Mouse (Mus musculus) kidney, postnatal 0 days (tissue): ENCODE data around the gene Manba. TPM values are rescaled to one million over a fixed set of nuclear protein-coding genes. Genes with fewer than 3 reads are reported as not detected.

Source experiments
- ATAC-seq: fragments of 200-750 bp; cut with Nextera tagmentation; replicated peaks from 2 replicates; pipeline ENCODE4 v1.8.0; 2017; ENCODE audit warnings: low read depth, moderate number of reproducible peaks, moderate TSS enrichment, moderate library complexity; ENCODE audit not compliant: low FRiP score
- DNase-seq: peaks from one replicate; pipeline ENCODE4 v3.0.0-alpha.2; 2016; ENCODE audit warnings: low spot score
- H3K27ac ChIP-seq: fragments of 300-500 bp; sonication (generic); 2 replicates; pipeline ENCODE4 v1.5.1; 2014; ENCODE audit warnings: mild to moderate bottlenecking
- H3K27me3 ChIP-seq: fragments of 300-500 bp; sonication (generic); 2 replicates; pipeline ENCODE4 v1.6.1; 2014; ENCODE audit warnings: low read length, mixed read lengths; ENCODE audit not compliant: insufficient read depth
- H3K36me3 ChIP-seq: fragments of 300-500 bp; sonication (generic); 2 replicates; pipeline ENCODE4 v1.6.1; 2014; ENCODE audit warnings: low read length, mixed read lengths; ENCODE audit not compliant: insufficient read depth
- H3K4me1 ChIP-seq: fragments of 300-500 bp; sonication (generic); replicated peaks from 2 replicates; pipeline ENCODE4 v1.6.1; 2014; ENCODE audit warnings: antibody characterized with exemption, low read length, mixed read lengths; ENCODE audit not compliant: insufficient read depth
- H3K4me2 ChIP-seq: fragments of 300-500 bp; sonication (generic); 2 replicates; pipeline ENCODE4 v1.6.1; 2014; ENCODE audit warnings: mild to moderate bottlenecking, low read length, moderate library complexity, mixed read lengths
- H3K4me3 ChIP-seq: fragments of 300-500 bp; sonication (generic); replicated peaks from 2 replicates; pipeline ENCODE4 v1.5.1; 2014; ENCODE audit warnings: low read depth, low read length
- H3K9ac ChIP-seq: fragments of 300-500 bp; sonication (generic); 2 replicates; pipeline ENCODE4 v1.6.1; 2014; ENCODE audit warnings: low read depth, low read length
- H3K9me3 ChIP-seq: fragments of 300-500 bp; sonication (generic); replicated peaks from 2 replicates; pipeline ENCODE4 v1.6.1; 2016; ENCODE audit warnings: low read length, inconsistent platforms, mixed read lengths
- CTCF ChIP-seq: IDR thresholded peaks from 2 replicates; pipeline ENCODE4 v1.5.1; 2016; ENCODE audit warnings: antibody characterized with exemption, low read depth, mild to moderate bottlenecking, moderate library complexity
- WGBS: fragments of 180-500 bp; shearing (Covaris S2); extraction: QIAGEN DNeasy Blood & Tissue Kit; methylation state at CpG from one replicate; pipeline ENCODE4 v1.1.7; 2014; 5-methylcytosine and 5-hydroxymethylcytosine counted together
- polyA plus RNA-seq: library from polyadenylated mRNA; unstranded; fragments of >200 nt; fragmentation: Nextera tagmentation; extraction: Ambion mirVana; gene quantifications from 2 replicates; pipeline ENCODE4 v1.2.1, GENCODE M21; 2015

Manba gene
- polyA plus RNA-seq, 1 experiment from 2014 or later = 37.8 TPM

DNA sequence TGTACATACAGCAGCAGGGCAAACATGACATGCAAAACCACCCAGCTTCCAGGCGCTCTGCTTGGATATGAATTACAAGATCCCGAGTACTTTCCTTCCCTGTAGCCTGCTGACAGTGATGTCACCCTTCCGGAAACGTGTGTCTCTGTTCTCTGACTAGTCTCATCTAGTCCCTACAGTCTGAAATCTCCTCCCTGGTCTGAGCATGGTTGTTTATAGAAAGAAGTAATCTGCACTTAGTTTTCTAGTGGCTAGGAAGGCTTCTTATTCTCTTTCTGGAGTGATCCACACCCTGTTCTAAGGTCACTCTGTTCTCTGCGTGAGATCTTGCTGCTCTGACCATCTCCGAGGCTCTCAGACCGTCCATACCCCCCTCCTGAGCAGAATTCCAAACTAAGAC, 76.6 kb downstream of the Manba start:
- no peak for TF ChIP-seq CTCF
- Histone ChIP-seq H3K36me3 (0 out of 2 replicates have a peak, but pooled peaks cover 3% of the 10 kb centered on the region), H3K27ac (no peak overlapping the region), H3K27me3 (no peaks in the 10 kb centered on the region), H3K4me3 (no peak overlapping the region), H3K4me1 (no peaks in the 10 kb centered on the region), H3K4me2 (no peak overlapping the region), H3K9ac (no peak overlapping the region), H3K9me3 (no peaks in the 10 kb centered on the region)
- 75% methylated on average over 7 of the region's 7 CpGs for WGBS
- ATAC-seq = no peak
- no peak for DNase-seq

DNA sequence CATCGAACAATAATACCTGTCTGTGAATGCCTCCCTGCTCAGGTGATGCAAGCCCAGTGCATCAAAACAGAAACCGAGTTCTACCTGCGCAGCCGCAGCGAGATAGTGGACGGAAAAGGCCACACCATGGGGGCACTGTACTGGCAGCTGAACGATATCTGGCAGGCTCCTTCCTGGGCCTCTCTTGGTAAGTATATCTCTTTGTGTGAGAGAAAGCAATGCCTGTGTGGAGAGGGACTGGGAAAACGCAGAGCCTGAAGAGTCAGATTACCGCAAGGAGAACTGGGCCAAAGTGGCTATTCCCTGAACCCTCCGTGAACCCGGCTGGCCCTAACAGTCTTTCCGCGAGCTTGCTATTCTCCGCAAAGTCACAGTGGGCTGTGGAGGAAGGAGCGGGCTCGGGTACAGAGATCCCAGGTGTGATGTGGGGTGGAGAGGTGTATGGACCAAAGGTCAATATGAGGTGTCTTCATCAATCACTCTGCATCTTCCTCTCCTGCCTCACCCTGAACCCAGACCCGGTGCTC, 77.8 kb downstream of the Manba start:
- 0 out of 2 replicates have a peak, but pooled peaks cover 3% of the 10 kb centered on the region for H3K36me3 ChIP-seq
- no peak overlapping the region for H3K9ac ChIP-seq
- no peak overlapping the region for H3K4me3 ChIP-seq
- H3K4me2 ChIP-seq = no peak overlapping the region
- 73% methylated on average over 17 of the region's 17 CpGs for WGBS
- H3K27ac ChIP-seq = no peak overlapping the region
- 0 out of 2 replicates have a peak, but pooled peaks have one; percentile 25 for ATAC-seq
- no peaks in the 10 kb centered on the region for H3K4me1 ChIP-seq
- no peaks in the 10 kb centered on the region for H3K9me3 ChIP-seq
- TF ChIP-seq CTCF = no peak
- no peaks in the 10 kb centered on the region for H3K27me3 ChIP-seq
- no peak for DNase-seq

GRCm38 (mm10) chr3:135564706-135565105, 79.3 kb downstream of the Manba start:
- Histone ChIP-seq H3K4me2 (no peak overlapping the region), H3K4me1 (no peaks in the 10 kb centered on the region), H3K9me3 (no peaks in the 10 kb centered on the region), H3K27ac (no peak overlapping the region), H3K27me3 (no peaks in the 10 kb centered on the region), H3K36me3 (0 out of 2 replicates have a peak, but pooled peaks cover 3% of the 10 kb centered on the region), H3K4me3 (no peak overlapping the region), H3K9ac (no peak overlapping the region)
- ATAC-seq = no peak
- no peak for DNase-seq
- 74% methylated on average over 9 of the region's 9 CpGs for WGBS
- TF ChIP-seq CTCF = no peak

DNA sequence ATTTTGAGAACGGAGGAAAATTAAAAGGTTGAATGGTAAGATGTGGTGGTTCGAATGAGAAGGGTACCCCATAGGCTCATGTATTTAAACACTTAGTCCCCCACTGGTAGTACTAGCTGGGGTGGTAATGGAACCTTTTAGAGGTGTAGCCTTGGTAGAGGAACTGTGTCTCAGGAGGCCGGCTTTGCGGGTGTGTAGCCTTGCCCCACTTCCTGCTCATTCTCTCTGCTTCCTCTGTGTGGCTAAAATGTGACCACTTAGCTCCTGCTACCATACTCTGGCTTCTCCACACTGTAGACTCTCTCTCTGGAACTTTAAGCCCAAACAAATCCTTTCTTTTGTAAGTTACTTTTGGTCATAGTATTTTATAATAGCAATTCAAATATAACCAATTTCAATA, 79.9 kb downstream of the Manba start:
- TF ChIP-seq CTCF = no peak
- H3K4me1 ChIP-seq = no peaks in the 10 kb centered on the region
- H3K36me3 ChIP-seq = 0 out of 2 replicates have a peak, but pooled peaks cover 3% of the 10 kb centered on the region
- H3K4me3 ChIP-seq = no peak overlapping the region
- WGBS = 92% methylated on average over 4 of the region's 4 CpGs
- no peaks in the 10 kb centered on the region for H3K9me3 ChIP-seq
- no peak overlapping the region for H3K9ac ChIP-seq
- H3K27ac ChIP-seq = no peak overlapping the region
- ATAC-seq = no peak
- DNase-seq = no peak
- H3K27me3 ChIP-seq = no peaks in the 10 kb centered on the region
- H3K4me2 ChIP-seq = no peak overlapping the region

- 64% methylated on average over 6 of the region's 6 CpGs for WGBS
- Histone ChIP-seq H3K27ac (no peak overlapping the region), H3K9me3 (no peaks in the 10 kb centered on the region), H3K27me3 (no peaks in the 10 kb centered on the region), H3K4me1 (no peaks in the 10 kb centered on the region), H3K4me2 (no peak overlapping the region), H3K36me3 (no peaks in the 10 kb centered on the region), H3K4me3 (no peak overlapping the region), H3K9ac (no peak overlapping the region)
- ATAC-seq = no peak
- no peak for DNase-seq
- no peak for TF ChIP-seq CTCF
Measured at GRCm38 (mm10) chr3:135567888-135568287, 82.5 kb downstream of the Manba start.

- DNase-seq (no peak), ATAC-seq (no peak)
- no peaks in the 10 kb centered on the region for H3K4me1 ChIP-seq
- H3K36me3 ChIP-seq = no peaks in the 10 kb centered on the region
- no peak overlapping the region for H3K27ac ChIP-seq
- H3K9me3 ChIP-seq = no peaks in the 10 kb centered on the region
- no peak overlapping the region for H3K4me2 ChIP-seq
- H3K9ac ChIP-seq = no peak overlapping the region
- TF ChIP-seq CTCF = no peak
- WGBS = 75% methylated on average over 5 of the region's 5 CpGs
- H3K27me3 ChIP-seq = no peaks in the 10 kb centered on the region
- no peak overlapping the region for H3K4me3 ChIP-seq
Measured at GRCm38 (mm10) chr3:135568633-135569032, 83.2 kb downstream of the Manba start.

GRCm38 (mm10) chr3:135571540-135571939, 86.1 kb downstream of the Manba start:
- Histone ChIP-seq H3K27me3 (no peaks in the 10 kb centered on the region), H3K36me3 (no peaks in the 10 kb centered on the region), H3K4me3 (no peak overlapping the region), H3K4me2 (no peak overlapping the region), H3K4me1 (no peaks in the 10 kb centered on the region), H3K9ac (no peak overlapping the region), H3K9me3 (no peaks in the 10 kb centered on the region), H3K27ac (no peak overlapping the region)
- 59% methylated on average over 13 of the region's 13 CpGs for WGBS
- ATAC-seq (no peak), DNase-seq (no peak)
- TF ChIP-seq CTCF = no peak
